Mouse (Mus musculus) hindbrain, embryonic 14.5 days (tissue): ENCODE results near the gene Plagl2. TPM values are rescaled to one million over a fixed set of nuclear protein-coding genes. Genes with fewer than 3 reads are reported as not detected.
A peak's percentile ranks its signal among the peaks of the same experiment; 100 is the strongest.

Experiments
- ATAC-seq: fragments of 200-750 bp; cut with Nextera tagmentation; 2 replicates; pipeline ENCODE4 v1.8.0; 2017; ENCODE audit warnings: moderate number of reproducible peaks, mild to moderate bottlenecking, moderate TSS enrichment, moderate library complexity; ENCODE audit not compliant: low FRiP score
- DNase-seq: peaks from one replicate; pipeline ENCODE4 v3.0.0-alpha.2; 2015; ENCODE audit warnings: low spot score
- H3K27ac ChIP-seq: fragments of 300-500 bp; sonication (generic); 2 replicates; pipeline ENCODE4 v1.5.1; 2014; ENCODE audit warnings: mild to moderate bottlenecking, moderate library complexity
- H3K27me3 ChIP-seq: fragments of 300-500 bp; sonication (generic); 2 replicates; pipeline ENCODE4 v1.6.1; 2014; ENCODE audit warnings: mild to moderate bottlenecking, low read length, mixed read lengths; ENCODE audit not compliant: control insufficient read depth, insufficient read depth
- H3K36me3 ChIP-seq: fragments of 300-500 bp; sonication (generic); replicated peaks from 2 replicates; pipeline ENCODE4 v1.6.1; 2014; ENCODE audit not compliant: control insufficient read depth, insufficient read depth
- H3K4me1 ChIP-seq: fragments of 300-500 bp; sonication (generic); replicated peaks from 2 replicates; pipeline ENCODE4 v1.6.1; 2014; ENCODE audit warnings: antibody characterized with exemption, low read length, mixed read lengths; ENCODE audit not compliant: control insufficient read depth, insufficient read depth
- H3K4me2 ChIP-seq: fragments of 300-500 bp; sonication (generic); replicated peaks from 2 replicates; pipeline ENCODE4 v1.6.1; 2014; ENCODE audit warnings: mild to moderate bottlenecking, moderate library complexity
- H3K4me3 ChIP-seq: fragments of 300-500 bp; sonication (generic); replicated peaks from 2 replicates; pipeline ENCODE4 v1.5.1; 2014; ENCODE audit warnings: mild to moderate bottlenecking, low read length
- H3K9ac ChIP-seq: fragments of 300-500 bp; sonication (generic); 2 replicates; pipeline ENCODE4 v1.6.1; 2014
- H3K9me3 ChIP-seq: fragments of 300-500 bp; sonication (generic); 2 replicates; pipeline ENCODE4 v1.6.1; 2016; ENCODE audit warnings: low read length; ENCODE audit not compliant: control insufficient read depth
- WGBS: fragments of 180-500 bp; shearing (Covaris S2); extraction: QIAGEN DNeasy Blood & Tissue Kit; methylation state at CpG from one replicate; pipeline ENCODE4 v1.1.7; 2014; 5-methylcytosine and 5-hydroxymethylcytosine counted together
- polyA plus RNA-seq: library from polyadenylated mRNA; unstranded; fragments of >200 nt; fragmentation: Nextera tagmentation; extraction: Ambion mirVana; gene quantifications from 2 replicates; pipeline ENCODE4 v1.2.1, GENCODE M21; 2014

Gene Plagl2
- polyA plus RNA-seq, 1 experiment from 2014 or later = 6.4 TPM

- peak overlapping the region; percentile 66 for H3K4me3 ChIP-seq
- peak overlapping the region; percentile 80 for H3K4me2 ChIP-seq
- H3K4me1 ChIP-seq = peaks cover 7% of the 10 kb centered on the region
- no peaks in the 10 kb centered on the region for H3K27me3 ChIP-seq
- DNase-seq = no peak
- H3K9me3 ChIP-seq = no peaks in the 10 kb centered on the region
- ATAC-seq = peak; percentile 34; the same call in 1 of the 2 replicates
- peak overlapping the region; percentile 92 for H3K9ac ChIP-seq
- H3K27ac ChIP-seq = peak overlapping the region; percentile 83
- H3K36me3 ChIP-seq = peaks cover 47% of the 10 kb centered on the region
- WGBS = 6% methylated on average over 3 of the region's 3 CpGs
Observed at GRCm38 (mm10) chr2:153225595-153225953, 15.7 kb downstream of the Plagl2 start.

GRCm38 (mm10) chr2:153224946-153225594 lies 16.2 kb downstream of the Plagl2 start, which contains the start of gene Tspyl3:
Gene Tspyl3 (minus strand): TSS chr2:153225441.
- ATAC-seq (peak; percentile 90), DNase-seq (peak; percentile 62)
- 3% methylated on average over 31 of the region's 31 CpGs for WGBS
- Histone ChIP-seq H3K36me3 (peaks cover 42% of the 10 kb centered on the region), H3K27ac (peak within 1 kb of the TSS; percentile 83), H3K9me3 (no peaks in the 10 kb centered on the region), H3K4me1 (peaks cover 7% of the 10 kb centered on the region), H3K9ac (peak within 1 kb of the TSS; percentile 92), H3K4me3 (peak within 1 kb of the TSS; percentile 66), H3K4me2 (peak within 1 kb of the TSS; percentile 80), H3K27me3 (no peaks in the 10 kb centered on the region)

- Histone ChIP-seq H3K4me3 (no peak overlapping the region), H3K9ac (no peak overlapping the region), H3K4me2 (no peak overlapping the region), H3K9me3 (no peaks in the 10 kb centered on the region), H3K36me3 (peaks cover 18% of the 10 kb centered on the region), H3K4me1 (peaks cover 7% of the 10 kb centered on the region), H3K27ac (no peak overlapping the region), H3K27me3 (no peaks in the 10 kb centered on the region)
- DNase-seq (no peak), ATAC-seq (no peak)
- WGBS = 95% methylated on average over 2 of the region's 2 CpGs
Observed at GRCm38 (mm10) chr2:153222566-153222965, 18.7 kb downstream of the Plagl2 start.

DNA sequence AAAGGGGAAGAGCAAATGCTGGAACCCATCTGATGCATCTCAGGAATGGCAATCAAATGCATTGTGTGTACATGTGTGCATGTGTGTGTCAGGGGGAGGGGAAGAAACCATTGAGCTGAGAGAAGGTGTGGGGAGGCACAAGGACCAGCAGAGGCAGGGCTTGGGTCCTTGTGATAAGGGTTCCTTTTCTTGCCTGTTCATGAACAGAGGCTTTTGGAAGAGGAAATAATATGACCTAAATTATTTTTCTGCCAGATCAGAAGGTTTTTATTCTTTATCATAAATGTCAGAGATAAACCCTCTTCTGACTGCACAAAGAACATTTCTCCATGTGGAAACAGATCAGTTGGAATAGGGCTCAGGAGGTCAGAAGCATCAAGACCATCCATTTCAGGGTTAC lies 19.1 kb downstream of the Plagl2 start:
- DNase-seq = no peak

DNA sequence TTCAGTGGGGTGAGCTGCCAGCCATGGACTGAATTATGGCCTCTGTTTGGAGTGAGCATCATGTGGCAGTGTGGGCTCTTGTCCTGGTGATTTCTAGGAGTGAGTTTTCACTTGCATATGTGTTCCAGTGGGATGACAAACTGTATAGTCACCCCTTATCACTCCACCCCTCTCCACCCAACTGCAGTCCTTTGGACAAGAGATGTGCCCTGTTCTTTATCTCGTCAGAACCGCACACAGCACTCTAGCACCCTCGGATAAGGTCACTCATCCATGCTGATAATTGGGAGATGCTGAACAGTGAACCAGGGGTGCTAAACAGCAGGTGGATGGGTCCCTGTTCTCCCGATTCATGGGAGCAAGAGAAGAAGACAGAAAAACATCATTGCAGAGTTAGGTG lies 19.6 kb downstream of the Plagl2 start:
- peaks cover 7% of the 10 kb centered on the region for H3K4me1 ChIP-seq
- no peak overlapping the region for H3K4me3 ChIP-seq
- DNase-seq (no peak), ATAC-seq (no peak)
- H3K4me2 ChIP-seq = no peak overlapping the region
- H3K27me3 ChIP-seq = no peaks in the 10 kb centered on the region
- H3K27ac ChIP-seq = no peak overlapping the region
- H3K9ac ChIP-seq = no peak overlapping the region
- no peaks in the 10 kb centered on the region for H3K9me3 ChIP-seq
- WGBS = 94% methylated on average over 4 of the region's 4 CpGs
- peaks cover 9% of the 10 kb centered on the region for H3K36me3 ChIP-seq

More for the DNA sequence above, 19.1 kb downstream of the Plagl2 start:
- Histone ChIP-seq H3K4me2 (no peak overlapping the region), H3K9me3 (no peaks in the 10 kb centered on the region), H3K36me3 (peaks cover 14% of the 10 kb centered on the region), H3K4me1 (peaks cover 7% of the 10 kb centered on the region), H3K9ac (no peak overlapping the region), H3K27ac (no peak overlapping the region), H3K27me3 (no peaks in the 10 kb centered on the region), H3K4me3 (no peak overlapping the region)
- no peak for ATAC-seq

- ATAC-seq = no peak
- H3K4me3 ChIP-seq = no peak overlapping the region
- H3K36me3 ChIP-seq = peaks cover 8% of the 10 kb centered on the region
- H3K27me3 ChIP-seq = no peaks in the 10 kb centered on the region
- DNase-seq = no peak
- WGBS = 89% methylated on average over 3 of the region's 3 CpGs
- no peak overlapping the region for H3K27ac ChIP-seq
- H3K4me1 ChIP-seq = no peaks in the 10 kb centered on the region
- no peak overlapping the region for H3K4me2 ChIP-seq
- no peak overlapping the region for H3K9ac ChIP-seq
- no peaks in the 10 kb centered on the region for H3K9me3 ChIP-seq
Observed at GRCm38 (mm10) chr2:153218516-153218915, 22.7 kb downstream of the Plagl2 start.

GRCm38 (mm10) chr2:153217826-153218340 lies 23.3 kb downstream of the Plagl2 start:
- peaks cover 8% of the 10 kb centered on the region for H3K36me3 ChIP-seq
- no peak overlapping the region for H3K4me3 ChIP-seq
- 87% methylated on average over 10 of the region's 10 CpGs for WGBS
- no peaks in the 10 kb centered on the region for H3K27me3 ChIP-seq
- no peak overlapping the region for H3K4me2 ChIP-seq
- no peaks in the 10 kb centered on the region for H3K4me1 ChIP-seq
- no peak overlapping the region for H3K9ac ChIP-seq
- ATAC-seq (no peak), DNase-seq (no peak)
- no peak overlapping the region for H3K27ac ChIP-seq
- H3K9me3 ChIP-seq = no peaks in the 10 kb centered on the region

GRCm38 (mm10) chr2:153215421-153215820 lies 25.8 kb downstream of the Plagl2 start:
- 88% methylated on average over 4 of the region's 4 CpGs for WGBS

GRCm38 (mm10) chr2:153214771-153215259 lies 26.4 kb downstream of the Plagl2 start:
- Histone ChIP-seq H3K27me3 (no peaks in the 10 kb centered on the region), H3K4me1 (no peaks in the 10 kb centered on the region), H3K4me2 (no peak overlapping the region), H3K36me3 (peaks cover 4% of the 10 kb centered on the region), H3K27ac (no peak overlapping the region), H3K9ac (no peak overlapping the region), H3K9me3 (no peaks in the 10 kb centered on the region), H3K4me3 (no peak overlapping the region)
- WGBS = 83% methylated on average over 6 of the region's 6 CpGs
- DNase-seq (no peak), ATAC-seq (no peak)

More at GRCm38 (mm10) chr2:153215421-153215820, 25.8 kb downstream of the Plagl2 start:
- Histone ChIP-seq H3K4me2 (no peak overlapping the region), H3K27ac (no peak overlapping the region), H3K9me3 (no peaks in the 10 kb centered on the region), H3K27me3 (no peaks in the 10 kb centered on the region), H3K4me1 (no peaks in the 10 kb centered on the region), H3K36me3 (no peaks in the 10 kb centered on the region; the same call in 1 of the 2 replicates), H3K4me3 (no peak overlapping the region), H3K9ac (no peak overlapping the region)
- no peak for DNase-seq
- ATAC-seq = no peak
